Mouse (Mus musculus): ENCODE results near the gene Dennd1c. TPM values are rescaled to one million over a fixed set of nuclear protein-coding genes. Genes with fewer than 3 reads are reported as not detected.

Gene Dennd1c
- polyA plus RNA-seq, 1 experiment from 2014 or later = 3.6 TPM

DNA sequence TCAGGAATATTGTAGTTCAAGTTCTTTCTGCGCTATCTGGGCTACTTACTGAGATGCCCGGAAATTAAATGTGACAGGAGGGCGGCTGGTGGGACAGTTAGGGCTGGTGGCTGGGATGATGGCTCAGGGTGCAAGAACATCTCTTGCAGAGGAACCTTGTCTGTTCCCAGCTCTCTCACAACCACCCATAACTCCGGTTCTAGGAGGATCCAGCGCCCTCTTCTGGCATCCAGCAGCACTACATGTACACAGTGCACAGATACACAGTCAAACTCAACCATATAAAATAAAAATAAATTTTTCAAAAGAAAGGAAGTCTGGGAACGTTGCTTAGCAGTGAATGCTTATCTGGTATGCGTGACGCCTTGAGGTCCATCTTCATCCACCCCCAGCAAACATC, 39.3 kb downstream of the Dennd1c start:
- H3K4me2 ChIP-seq (ENCODE audit: low read length) = no peak overlapping the region
- H3K4me3 ChIP-seq (ENCODE audit: low read depth, low read length) = no peak overlapping the region
- H3K27ac ChIP-seq (ENCODE audit: low read depth, low read length) = no peak overlapping the region
- no peak for ATAC-seq
- no peaks in the 10 kb centered on the region for H3K27me3 ChIP-seq (replicated peaks; ENCODE audit: control insufficient read depth, insufficient read depth, low read length)
- no peaks in the 10 kb centered on the region for H3K36me3 ChIP-seq (ENCODE audit: control insufficient read depth, insufficient read depth, low read length)
- 43% methylated on average over 8 of the region's 8 CpGs for WGBS
- H3K4me1 ChIP-seq (ENCODE audit: control insufficient read depth, insufficient read depth, low read length) = no peaks in the 10 kb centered on the region
- H3K9ac ChIP-seq (ENCODE audit: low read length) = no peak overlapping the region
- no peaks in the 10 kb centered on the region for H3K9me3 ChIP-seq (replicated peaks; ENCODE audit: control insufficient read depth, low read length)
- DNase-seq (ENCODE audit: low spot score) = no peak

DNA sequence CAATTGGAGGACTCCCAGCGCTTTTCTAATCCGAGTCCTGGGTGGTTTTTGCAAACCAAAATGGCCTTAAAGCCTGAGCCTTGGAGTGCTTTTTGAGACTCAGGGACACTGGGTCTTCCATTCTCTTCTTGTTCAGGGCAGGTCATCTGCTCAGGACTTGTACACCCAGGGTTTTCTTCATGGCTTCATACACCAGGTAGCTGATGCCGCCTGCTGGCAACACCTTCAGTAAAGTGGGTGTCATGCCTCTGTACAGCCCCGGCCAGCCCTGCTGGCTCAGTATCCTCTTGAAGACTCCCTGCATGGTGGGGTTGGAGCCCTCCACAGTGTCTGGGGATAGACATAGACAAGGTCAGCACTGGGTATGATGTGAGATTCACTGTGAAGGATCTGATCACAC, 45.5 kb downstream of the Dennd1c start:
- DNase-seq (ENCODE audit: low spot score) (no peak), ATAC-seq (no peak)
- Histone ChIP-seq H3K4me1 (ENCODE audit: control insufficient read depth, insufficient read depth, low read length) (peaks cover 10% of the 10 kb centered on the region), H3K27ac (ENCODE audit: low read depth, low read length) (no peak overlapping the region), H3K36me3 (ENCODE audit: control insufficient read depth, insufficient read depth, low read length) (peaks cover 8% of the 10 kb centered on the region), H3K4me3 (ENCODE audit: low read depth, low read length) (peak overlapping the region; percentile 37; the same call in 1 of the 2 replicates), H3K27me3 (replicated peaks; ENCODE audit: control insufficient read depth, insufficient read depth, low read length) (no peaks in the 10 kb centered on the region), H3K4me2 (ENCODE audit: low read length) (no peak overlapping the region), H3K9ac (ENCODE audit: low read length) (no peak overlapping the region), H3K9me3 (replicated peaks; ENCODE audit: control insufficient read depth, low read length) (no peaks in the 10 kb centered on the region)
- 85% methylated on average over 4 of the region's 4 CpGs for WGBS

DNA sequence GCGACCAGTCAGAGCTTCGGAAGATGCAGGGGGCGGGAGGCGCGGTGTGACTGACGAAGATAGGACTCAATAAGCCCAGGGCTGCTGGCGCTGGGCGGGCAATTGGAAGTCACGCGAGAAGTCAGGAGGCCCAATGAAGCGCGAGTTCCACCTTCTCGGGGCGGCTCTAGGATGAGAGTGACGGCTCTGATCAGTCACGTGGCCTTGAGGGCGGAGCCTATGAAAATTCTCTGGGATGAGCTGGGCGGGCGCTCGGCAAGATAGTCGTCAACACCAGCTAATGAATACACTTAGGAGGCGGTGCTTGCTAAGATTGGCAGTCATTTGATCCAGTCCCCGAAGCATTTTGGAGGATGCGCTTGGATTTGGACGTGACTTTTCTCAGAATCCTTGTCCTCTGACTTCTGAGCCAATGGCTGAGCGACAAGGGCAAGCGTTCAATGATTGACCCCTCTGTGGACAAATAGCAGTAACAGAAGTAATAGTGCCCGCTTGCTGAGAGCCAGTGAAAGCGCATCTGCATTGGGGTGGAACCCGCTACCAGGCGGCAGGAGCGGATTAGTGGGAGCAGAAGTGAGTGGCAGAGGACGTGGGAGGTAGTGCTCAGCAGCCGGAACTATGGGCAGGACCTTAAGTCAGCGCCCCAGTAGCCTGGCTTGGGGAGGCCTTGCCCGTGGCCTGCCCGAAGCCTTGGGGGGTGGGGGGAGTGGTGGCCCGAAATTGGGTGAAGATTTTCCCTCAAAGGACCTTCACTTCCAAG, 46.5 kb downstream of the Dennd1c start:
- DNase-seq (ENCODE audit: low spot score) (peak; percentile 100), ATAC-seq (peak; percentile 98)
- Histone ChIP-seq H3K4me2 (ENCODE audit: low read length) (peak overlapping the region; percentile 61), H3K9ac (ENCODE audit: low read length) (peak overlapping the region; percentile 55), H3K27me3 (replicated peaks; ENCODE audit: control insufficient read depth, insufficient read depth, low read length) (no peaks in the 10 kb centered on the region), H3K4me1 (ENCODE audit: control insufficient read depth, insufficient read depth, low read length) (peaks cover 10% of the 10 kb centered on the region), H3K4me3 (ENCODE audit: low read depth, low read length) (peak overlapping the region; percentile 37), H3K9me3 (replicated peaks; ENCODE audit: control insufficient read depth, low read length) (no peaks in the 10 kb centered on the region), H3K36me3 (ENCODE audit: control insufficient read depth, insufficient read depth, low read length) (peaks cover 18% of the 10 kb centered on the region), H3K27ac (ENCODE audit: low read depth, low read length) (peak overlapping the region; percentile 78)
- under 1% methylated on average over 38 of the region's 38 CpGs for WGBS

DNA sequence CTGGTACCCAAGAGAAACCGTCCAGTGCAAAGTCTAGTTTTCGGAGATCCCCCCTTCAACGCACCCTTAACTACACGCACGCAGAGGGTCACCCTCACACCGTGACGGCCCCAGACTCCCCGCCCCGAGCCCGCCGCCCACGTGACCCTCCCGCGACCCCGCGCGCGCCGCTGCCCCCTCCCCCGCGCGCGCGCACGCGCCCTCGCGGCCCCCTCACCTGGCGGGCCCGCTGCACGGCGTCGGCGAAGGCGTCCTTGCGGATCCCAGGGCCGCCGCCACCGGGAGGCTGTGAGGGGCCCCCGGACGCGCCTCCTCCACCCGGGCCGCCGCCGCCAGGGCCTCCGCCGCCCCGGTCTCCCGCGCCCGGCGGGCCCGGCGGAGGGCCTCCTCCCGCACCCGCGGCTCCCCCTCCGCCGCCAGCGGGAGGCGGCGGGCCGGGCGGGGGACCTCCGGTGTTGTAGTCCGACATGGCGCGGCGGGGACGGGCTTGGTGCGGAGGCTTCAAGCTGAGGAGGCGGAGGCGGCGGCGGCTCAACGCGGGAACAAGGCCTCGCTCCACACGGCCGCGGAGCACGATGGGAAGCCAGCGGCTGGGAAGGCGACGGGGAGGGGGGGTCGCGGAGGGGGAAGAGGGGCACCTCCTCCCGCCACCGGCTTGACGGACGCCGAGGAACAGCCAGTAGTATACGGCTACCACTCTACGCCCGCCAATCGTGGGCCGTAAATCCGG, 47.2 kb downstream of the Dennd1c start, which contains the start of gene Khsrp:
Khsrp (minus strand) TSS at position 592 of the 730 bp plus-strand sequence.
- Histone ChIP-seq H3K9me3 (replicated peaks; ENCODE audit: control insufficient read depth, low read length) (no peaks in the 10 kb centered on the region), H3K27ac (ENCODE audit: low read depth, low read length) (peak within 1 kb of the TSS; percentile 95), H3K4me1 (ENCODE audit: control insufficient read depth, insufficient read depth, low read length) (peaks cover 10% of the 10 kb centered on the region), H3K36me3 (ENCODE audit: control insufficient read depth, insufficient read depth, low read length) (peaks cover 26% of the 10 kb centered on the region), H3K4me3 (ENCODE audit: low read depth, low read length) (peak within 1 kb of the TSS; percentile 98), H3K4me2 (ENCODE audit: low read length) (peak within 1 kb of the TSS; percentile 63), H3K27me3 (replicated peaks; ENCODE audit: control insufficient read depth, insufficient read depth, low read length) (no peaks in the 10 kb centered on the region), H3K9ac (ENCODE audit: low read length) (peak within 1 kb of the TSS; percentile 99)
- ATAC-seq = no peak
- WGBS = 1% methylated on average over 56 of the region's 99 CpGs
- DNase-seq (ENCODE audit: low spot score) = peak; percentile 39

DNA sequence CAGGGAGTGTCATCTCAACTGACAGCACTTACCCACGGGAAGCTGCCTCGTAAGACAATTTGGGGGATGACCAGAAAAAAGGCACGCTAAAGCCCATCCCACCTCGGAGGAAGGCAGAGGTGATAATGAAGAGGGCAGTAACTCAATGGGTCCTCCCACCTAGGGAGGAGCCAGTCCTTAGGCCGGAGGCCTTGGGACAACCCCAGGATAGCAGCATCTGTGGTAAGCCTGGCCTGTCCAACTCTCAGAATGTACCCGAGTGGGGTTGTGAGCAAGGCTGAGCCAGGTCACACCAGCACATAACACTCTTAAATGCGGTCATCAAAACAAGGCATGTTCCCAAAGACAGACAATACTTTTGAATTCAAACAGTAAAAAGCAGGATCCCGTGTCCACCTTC, 48.6 kb downstream of the Dennd1c start:
- no peaks in the 10 kb centered on the region for H3K9me3 ChIP-seq (replicated peaks; ENCODE audit: control insufficient read depth, low read length)
- ATAC-seq (no peak), DNase-seq (ENCODE audit: low spot score) (no peak)
- WGBS = 54% methylated on average over 8 of the region's 8 CpGs
- peak overlapping the region; percentile 99 for H3K9ac ChIP-seq (ENCODE audit: low read length)
- no peaks in the 10 kb centered on the region for H3K27me3 ChIP-seq (replicated peaks; ENCODE audit: control insufficient read depth, insufficient read depth, low read length)
- peaks cover 10% of the 10 kb centered on the region for H3K4me1 ChIP-seq (ENCODE audit: control insufficient read depth, insufficient read depth, low read length)
- no peak overlapping the region for H3K27ac ChIP-seq (ENCODE audit: low read depth, low read length)
- H3K4me3 ChIP-seq (ENCODE audit: low read depth, low read length) = peak overlapping the region; percentile 98
- H3K36me3 ChIP-seq (ENCODE audit: control insufficient read depth, insufficient read depth, low read length) = peaks cover 40% of the 10 kb centered on the region
- H3K4me2 ChIP-seq (ENCODE audit: low read length) = peak overlapping the region; percentile 63

DNA sequence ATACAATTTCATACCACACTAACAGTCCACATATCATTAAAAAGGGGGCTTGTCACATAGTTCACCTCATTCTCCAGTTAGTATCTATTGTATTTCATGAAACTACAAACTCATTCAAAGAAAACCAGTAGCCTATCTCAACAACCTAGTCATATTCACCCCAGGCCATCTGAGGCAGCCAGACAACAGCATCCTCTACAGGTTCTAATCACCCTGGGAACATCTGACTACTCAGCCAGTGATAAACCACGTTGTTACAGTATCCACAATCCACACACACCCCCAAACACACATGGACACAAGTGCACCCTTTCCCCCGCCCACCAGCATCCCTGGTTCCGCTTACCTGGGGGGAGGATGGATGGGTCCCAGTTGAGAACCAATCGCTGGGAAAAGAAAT, 50.8 kb downstream of the Dennd1c start:
- Histone ChIP-seq H3K36me3 (ENCODE audit: control insufficient read depth, insufficient read depth, low read length) (peaks cover 62% of the 10 kb centered on the region), H3K27ac (ENCODE audit: low read depth, low read length) (no peak overlapping the region), H3K9ac (ENCODE audit: low read length) (no peak overlapping the region), H3K27me3 (replicated peaks; ENCODE audit: control insufficient read depth, insufficient read depth, low read length) (no peaks in the 10 kb centered on the region), H3K4me2 (ENCODE audit: low read length) (no peak overlapping the region), H3K9me3 (replicated peaks; ENCODE audit: control insufficient read depth, low read length) (no peaks in the 10 kb centered on the region), H3K4me1 (ENCODE audit: control insufficient read depth, insufficient read depth, low read length) (peaks cover 10% of the 10 kb centered on the region), H3K4me3 (ENCODE audit: low read depth, low read length) (no peak overlapping the region)
- no peak for DNase-seq (ENCODE audit: low spot score)
- WGBS = 93% methylated on average over 4 of the region's 4 CpGs
- ATAC-seq = no peak

DNA sequence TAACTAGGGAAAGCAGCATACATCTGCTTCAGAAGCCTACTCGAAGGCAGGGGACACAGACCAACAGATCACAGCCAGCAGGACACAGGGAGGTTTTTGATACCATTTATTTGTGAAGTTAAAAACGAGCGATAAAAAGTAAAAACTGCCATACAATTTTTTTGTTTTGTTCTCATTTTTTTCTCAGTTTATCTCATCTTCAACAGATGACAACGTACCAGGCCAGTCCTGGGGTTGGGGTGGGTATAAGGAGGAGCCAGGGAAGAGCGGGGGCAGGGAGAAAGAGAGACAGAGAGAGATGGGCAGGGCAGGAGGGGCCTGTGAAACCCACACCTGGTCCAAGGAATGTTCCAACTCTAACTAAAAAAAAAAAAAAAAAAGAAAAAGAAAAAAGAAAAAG, 57.4 kb downstream of the Dennd1c start:
- peaks cover 61% of the 10 kb centered on the region for H3K36me3 ChIP-seq (ENCODE audit: control insufficient read depth, insufficient read depth, low read length)
- no peak overlapping the region for H3K4me3 ChIP-seq (ENCODE audit: low read depth, low read length)
- no peak overlapping the region for H3K27ac ChIP-seq (ENCODE audit: low read depth, low read length)
- ATAC-seq = no peak
- 91% methylated on average over 5 of the region's 5 CpGs for WGBS
- H3K9ac ChIP-seq (ENCODE audit: low read length) = no peak overlapping the region
- no peaks in the 10 kb centered on the region for H3K4me1 ChIP-seq (ENCODE audit: control insufficient read depth, insufficient read depth, low read length)
- no peak overlapping the region for H3K4me2 ChIP-seq (ENCODE audit: low read length)
- no peak for DNase-seq (ENCODE audit: low spot score)
- no peaks in the 10 kb centered on the region for H3K27me3 ChIP-seq (replicated peaks; ENCODE audit: control insufficient read depth, insufficient read depth, low read length)
- no peaks in the 10 kb centered on the region for H3K9me3 ChIP-seq (replicated peaks; ENCODE audit: control insufficient read depth, low read length)

DNA sequence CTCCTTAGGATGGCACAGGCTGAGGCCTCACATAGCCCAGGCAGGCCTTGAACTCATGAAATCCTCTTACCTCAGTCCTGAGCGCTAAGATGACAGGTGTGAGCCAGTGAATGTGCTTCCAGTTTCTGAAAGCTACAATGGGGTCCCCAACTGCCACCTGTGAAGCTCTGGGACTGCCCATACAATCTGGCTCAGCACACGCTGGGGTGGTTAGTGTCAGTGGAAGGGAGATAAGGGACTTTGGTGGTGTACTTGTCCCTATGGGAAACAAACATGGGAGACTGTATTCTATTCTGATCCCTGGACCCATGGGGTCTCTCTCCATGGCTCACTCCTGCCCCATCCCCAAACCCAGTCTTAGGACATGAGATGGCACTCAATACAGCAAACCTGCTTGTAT, 58.6 kb downstream of the Dennd1c start:
- DNase-seq (ENCODE audit: low spot score) = no peak
- ATAC-seq = no peak
- Histone ChIP-seq H3K4me2 (ENCODE audit: low read length) (no peak overlapping the region), H3K36me3 (ENCODE audit: control insufficient read depth, insufficient read depth, low read length) (peaks cover 48% of the 10 kb centered on the region), H3K9me3 (replicated peaks; ENCODE audit: control insufficient read depth, low read length) (no peaks in the 10 kb centered on the region), H3K27me3 (replicated peaks; ENCODE audit: control insufficient read depth, insufficient read depth, low read length) (no peaks in the 10 kb centered on the region), H3K4me3 (ENCODE audit: low read depth, low read length) (no peak overlapping the region), H3K27ac (ENCODE audit: low read depth, low read length) (no peak overlapping the region), H3K9ac (ENCODE audit: low read length) (no peak overlapping the region), H3K4me1 (ENCODE audit: control insufficient read depth, insufficient read depth, low read length) (no peaks in the 10 kb centered on the region)
- 79% methylated on average over 2 of the region's 2 CpGs for WGBS
